Mouse (Mus musculus): Measurements from ENCODE around the gene Lypd5. TPM values are rescaled to one million over a fixed set of nuclear protein-coding genes. Genes with fewer than 3 reads are reported as not detected.

Lypd5 gene
- polyA plus RNA-seq, 1 experiment, result not detected

DNA sequence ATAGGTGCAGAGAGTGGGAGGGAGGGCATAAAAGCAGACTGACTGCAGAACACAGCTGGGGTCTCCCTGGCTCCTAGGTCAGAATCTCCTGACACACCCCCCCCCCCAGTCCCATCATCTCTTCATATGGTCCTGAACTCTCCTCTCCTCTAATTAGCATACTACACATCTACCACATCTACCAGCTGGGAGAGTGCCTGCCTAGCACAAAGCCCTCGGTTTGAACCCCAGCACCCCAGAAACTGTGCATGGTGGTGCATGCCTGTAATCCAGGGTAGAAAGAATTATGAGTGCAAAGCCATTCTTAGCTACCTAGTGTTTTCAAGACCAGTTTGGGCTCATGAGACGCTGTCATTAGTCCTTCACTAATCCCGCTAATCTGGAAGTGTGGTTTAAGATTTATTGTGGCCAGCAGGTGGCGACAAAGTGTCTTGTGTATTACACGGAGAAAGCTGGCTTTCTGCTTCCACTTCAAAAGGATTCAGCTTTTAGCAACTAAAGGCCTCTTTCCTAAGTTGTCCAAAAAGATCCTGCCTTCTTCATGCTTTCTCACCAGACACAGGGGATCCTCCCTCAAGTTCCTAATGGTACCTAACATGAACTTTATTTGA is 13.2 kb upstream of the Lypd5 start:
- Histone ChIP-seq H3K4me3 (ENCODE audit: extremely low read depth, insufficient read depth, insufficient read length) (no peak overlapping the region), H3K4me1 (ENCODE audit: control insufficient read depth, insufficient read depth, insufficient read length) (no peaks in the 10 kb centered on the region), H3K27ac (ENCODE audit: insufficient read depth, low read length) (no peak overlapping the region), H3K27me3 (ENCODE audit: control insufficient read depth, insufficient read depth, low read length) (no peaks in the 10 kb centered on the region), H3K36me3 (ENCODE audit: control insufficient read depth, insufficient read depth, low read length) (no peaks in the 10 kb centered on the region)
- peak; percentile 50 to 65 for DNase-seq (ENCODE audit: low read depth in 1 of 2, low spot score in 2 of 2)
- TF ChIP-seq POLR2A (IDR thresholded peaks at IDR 0.05; ENCODE audit: low read depth, low read length) (no peak), CTCF (IDR thresholded peaks at IDR 0.05; ENCODE audit: extremely low read depth, insufficient read depth, insufficient read length, insufficient replicate concordance) (peak; percentile 57; the same call in 1 of the 2 replicates)
- 4% methylated on average over 5 of the region's 5 CpGs for WGBS

GRCm38 (mm10) chr7:24338241-24338640 is 10.8 kb upstream of the Lypd5 start:
- H3K27me3 ChIP-seq (ENCODE audit: control insufficient read depth, insufficient read depth, low read length), result no peaks in the 10 kb centered on the region
- WGBS, result 47% methylated on average over 2 of the region's 2 CpGs
- no peaks in the 10 kb centered on the region for H3K4me1 ChIP-seq (ENCODE audit: control insufficient read depth, insufficient read depth, insufficient read length)
- H3K4me3 ChIP-seq (ENCODE audit: extremely low read depth, insufficient read depth, insufficient read length), result no peak overlapping the region
- no peak overlapping the region for H3K27ac ChIP-seq (ENCODE audit: insufficient read depth, low read length)
- no peak for TF ChIP-seq POLR2A (IDR thresholded peaks at IDR 0.05; ENCODE audit: low read depth, low read length)
- TF ChIP-seq CTCF (IDR thresholded peaks at IDR 0.05; ENCODE audit: extremely low read depth, insufficient read depth, insufficient read length, insufficient replicate concordance), result no peak
- H3K36me3 ChIP-seq (ENCODE audit: control insufficient read depth, insufficient read depth, low read length), result no peaks in the 10 kb centered on the region
- no peak for DNase-seq (ENCODE audit: low read depth in 1 of 2, low spot score in 2 of 2)

GRCm38 (mm10) chr7:24343701-24344272 is 5.2 kb upstream of the Lypd5 start:
- Histone ChIP-seq H3K27ac (ENCODE audit: insufficient read depth, low read length) (no peak overlapping the region), H3K4me3 (ENCODE audit: extremely low read depth, insufficient read depth, insufficient read length) (no peak overlapping the region)
- no peak for DNase-seq (ENCODE audit: low read depth in 1 of 2, low spot score in 2 of 2)

GRCm38 (mm10) chr7:24346444-24346843 is 2.6 kb upstream of the Lypd5 start:
- Histone ChIP-seq H3K27ac (ENCODE audit: insufficient read depth, low read length) (no peak overlapping the region), H3K4me1 (ENCODE audit: control insufficient read depth, insufficient read depth, insufficient read length) (no peaks in the 10 kb centered on the region), H3K36me3 (ENCODE audit: control insufficient read depth, insufficient read depth, low read length) (no peaks in the 10 kb centered on the region), H3K4me3 (ENCODE audit: extremely low read depth, insufficient read depth, insufficient read length) (no peak overlapping the region), H3K27me3 (ENCODE audit: control insufficient read depth, insufficient read depth, low read length) (no peaks in the 10 kb centered on the region)
- 62% methylated on average over 5 of the region's 5 CpGs for WGBS
- no peak for TF ChIP-seq POLR2A (IDR thresholded peaks at IDR 0.05; ENCODE audit: low read depth, low read length)
- no peak for TF ChIP-seq CTCF (IDR thresholded peaks at IDR 0.05; ENCODE audit: extremely low read depth, insufficient read depth, insufficient read length, insufficient replicate concordance)
- no peak for DNase-seq (ENCODE audit: low read depth in 1 of 2, low spot score in 2 of 2)

More at GRCm38 (mm10) chr7:24343701-24344272, 5.2 kb upstream of the Lypd5 start:
- 86% methylated on average over 7 of the region's 7 CpGs for WGBS
- no peaks in the 10 kb centered on the region for H3K36me3 ChIP-seq (ENCODE audit: control insufficient read depth, insufficient read depth, low read length)
- no peaks in the 10 kb centered on the region for H3K4me1 ChIP-seq (ENCODE audit: control insufficient read depth, insufficient read depth, insufficient read length)
- H3K27me3 ChIP-seq (ENCODE audit: control insufficient read depth, insufficient read depth, low read length), result no peaks in the 10 kb centered on the region
- TF ChIP-seq POLR2A (IDR thresholded peaks at IDR 0.05; ENCODE audit: low read depth, low read length) (no peak), CTCF (IDR thresholded peaks at IDR 0.05; ENCODE audit: extremely low read depth, insufficient read depth, insufficient read length, insufficient replicate concordance) (no peak)

- TF ChIP-seq POLR2A (IDR thresholded peaks at IDR 0.05; ENCODE audit: low read depth, low read length), result no peak
- no peak for TF ChIP-seq CTCF (IDR thresholded peaks at IDR 0.05; ENCODE audit: extremely low read depth, insufficient read depth, insufficient read length, insufficient replicate concordance)
- no peaks in the 10 kb centered on the region for H3K4me1 ChIP-seq (ENCODE audit: control insufficient read depth, insufficient read depth, insufficient read length)
- H3K36me3 ChIP-seq (ENCODE audit: control insufficient read depth, insufficient read depth, low read length), result no peaks in the 10 kb centered on the region
- 69% methylated on average over 6 of the region's 6 CpGs for WGBS
- H3K27me3 ChIP-seq (ENCODE audit: control insufficient read depth, insufficient read depth, low read length), result no peaks in the 10 kb centered on the region
- no peak overlapping the region for H3K4me3 ChIP-seq (ENCODE audit: extremely low read depth, insufficient read depth, insufficient read length)
- no peak overlapping the region for H3K27ac ChIP-seq (ENCODE audit: insufficient read depth, low read length)
- DNase-seq (ENCODE audit: low read depth in 1 of 2, low spot score in 2 of 2), result no peak
Observed at GRCm38 (mm10) chr7:24355646-24356045, 6.7 kb downstream of the Lypd5 start.

GRCm38 (mm10) chr7:24356081-24356480 is 7.1 kb downstream of the Lypd5 start:
- TF ChIP-seq POLR2A (IDR thresholded peaks at IDR 0.05; ENCODE audit: low read depth, low read length) (no peak), CTCF (IDR thresholded peaks at IDR 0.05; ENCODE audit: extremely low read depth, insufficient read depth, insufficient read length, insufficient replicate concordance) (no peak)
- H3K4me1 ChIP-seq (ENCODE audit: control insufficient read depth, insufficient read depth, insufficient read length), result no peaks in the 10 kb centered on the region
- no peak for DNase-seq (ENCODE audit: low read depth in 1 of 2, low spot score in 2 of 2)
- no peak overlapping the region for H3K4me3 ChIP-seq (ENCODE audit: extremely low read depth, insufficient read depth, insufficient read length)
- no peaks in the 10 kb centered on the region for H3K36me3 ChIP-seq (ENCODE audit: control insufficient read depth, insufficient read depth, low read length)
- 81% methylated on average over 10 of the region's 10 CpGs for WGBS
- no peak overlapping the region for H3K27ac ChIP-seq (ENCODE audit: insufficient read depth, low read length)
- H3K27me3 ChIP-seq (ENCODE audit: control insufficient read depth, insufficient read depth, low read length), result no peaks in the 10 kb centered on the region

DNA sequence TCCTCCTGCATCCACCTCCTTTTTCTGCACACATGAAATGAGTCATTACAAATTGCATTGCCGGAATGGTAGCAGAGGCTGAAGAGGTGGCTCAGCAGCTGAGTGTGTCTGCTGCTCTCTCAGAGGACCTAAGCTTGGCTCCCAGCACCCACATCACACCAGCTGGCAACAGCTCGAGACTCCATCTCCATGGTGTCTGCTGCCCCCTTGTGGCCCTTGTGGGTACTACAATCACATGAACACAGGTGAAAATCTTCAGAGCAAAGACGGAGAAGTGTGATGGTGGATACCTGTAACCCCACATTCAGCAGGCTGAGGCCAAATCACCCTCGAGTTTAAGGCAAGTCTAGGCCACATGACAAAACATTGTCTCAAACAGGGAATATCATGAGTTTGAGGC is 8.9 kb downstream of the Lypd5 start:
- TF ChIP-seq POLR2A (IDR thresholded peaks at IDR 0.05; ENCODE audit: low read depth, low read length), result no peak
- peak; percentile 42; the same call in 1 of the 2 replicates for TF ChIP-seq CTCF (IDR thresholded peaks at IDR 0.05; ENCODE audit: extremely low read depth, insufficient read depth, insufficient read length, insufficient replicate concordance)
- 48% methylated on average over 4 of the region's 4 CpGs for WGBS
- no peaks in the 10 kb centered on the region for H3K36me3 ChIP-seq (ENCODE audit: control insufficient read depth, insufficient read depth, low read length)
- no peak overlapping the region for H3K27ac ChIP-seq (ENCODE audit: insufficient read depth, low read length)
- DNase-seq (ENCODE audit: low read depth in 1 of 2, low spot score in 2 of 2), result no peak
- H3K4me3 ChIP-seq (ENCODE audit: extremely low read depth, insufficient read depth, insufficient read length), result no peak overlapping the region
- H3K27me3 ChIP-seq (ENCODE audit: control insufficient read depth, insufficient read depth, low read length), result no peaks in the 10 kb centered on the region
- H3K4me1 ChIP-seq (ENCODE audit: control insufficient read depth, insufficient read depth, insufficient read length), result no peaks in the 10 kb centered on the region

All from spleen, adult 2 months (tissue).